Mouse (Mus musculus) midbrain, embryonic 12.5 days (tissue): ENCODE measurements around the gene Fam222b. TPM values are rescaled to one million over a fixed set of nuclear protein-coding genes. Genes with fewer than 3 reads are reported as not detected.
"Not testable (repeated sequence)": the region's sequence is repeated elsewhere in the genome, so short reads cannot be mapped to it uniquely, and the experiment has no call there.

Experiments used
- ATAC-seq: fragments of 200-750 bp; cut with Nextera tagmentation; 2 replicates; pipeline ENCODE4 v1.8.0; 2017; ENCODE audit warnings: low read depth, moderate TSS enrichment, moderate library complexity; ENCODE audit not compliant: low FRiP score
- H3K27ac ChIP-seq: fragments of 300-500 bp; sonication (generic); replicated peaks from 2 replicates; pipeline ENCODE4 v1.5.1; 2016; ENCODE audit warnings: mild to moderate bottlenecking
- H3K27me3 ChIP-seq: fragments of 300-500 bp; sonication (generic); 2 replicates; pipeline ENCODE4 v1.6.1; 2016; ENCODE audit warnings: mild to moderate bottlenecking
- H3K36me3 ChIP-seq: fragments of 300-500 bp; sonication (generic); 2 replicates; pipeline ENCODE4 v1.6.1; 2016
- H3K4me1 ChIP-seq: fragments of 300-500 bp; sonication (generic); 2 replicates; pipeline ENCODE4 v1.6.1; 2016
- H3K4me2 ChIP-seq: fragments of 300-500 bp; sonication (generic); replicated peaks from 2 replicates; pipeline ENCODE4 v1.6.1; 2016; ENCODE audit warnings: mild to moderate bottlenecking, moderate library complexity
- H3K4me3 ChIP-seq: fragments of 300-500 bp; sonication (generic); 2 replicates; pipeline ENCODE4 v1.5.1; 2016; ENCODE audit warnings: mild to moderate bottlenecking
- H3K9ac ChIP-seq: fragments of 300-500 bp; sonication (generic); replicated peaks from 2 replicates; pipeline ENCODE4 v1.6.1; 2016; ENCODE audit warnings: mild to moderate bottlenecking, moderate library complexity
- H3K9me3 ChIP-seq: fragments of 300-500 bp; sonication (generic); 2 replicates; pipeline ENCODE4 v1.6.1; 2016; ENCODE audit warnings: mild to moderate bottlenecking
- WGBS: fragments of 180-500 bp; shearing (Covaris S2); methylation state at CpG from one replicate; pipeline ENCODE4 v1.1.7; 2016; 5-methylcytosine and 5-hydroxymethylcytosine counted together
- polyA plus RNA-seq: library from polyadenylated mRNA; unstranded; fragments of >200 nt; fragmentation: Nextera tagmentation; extraction: Ambion mirVana; gene quantifications from 2 replicates; pipeline ENCODE4 v1.2.1, GENCODE M21; 2016

Fam222b gene
- polyA plus RNA-seq, 1 experiment from 2014 or later: 27.4 TPM

- H3K4me1 ChIP-seq: peaks cover 47% of the 10 kb centered on the region
- ATAC-seq: peak; percentile 80
- peak overlapping the region; percentile 68 for H3K9ac ChIP-seq
- peak overlapping the region; percentile 90 for H3K27ac ChIP-seq
- H3K36me3 ChIP-seq: peaks cover 30% of the 10 kb centered on the region
- H3K27me3 ChIP-seq: peaks cover 7% of the 10 kb centered on the region; the same call in 1 of the 2 replicates
- peak overlapping the region; percentile 83 for H3K4me2 ChIP-seq
- under 1% methylated on average over 78 of the region's 84 CpGs for WGBS
- peak overlapping the region; percentile 68 for H3K4me3 ChIP-seq
- H3K9me3 ChIP-seq: no peaks in the 10 kb centered on the region
Observed at GRCm38 (mm10) chr11:78177903-78178858, 83.7 kb downstream of the Fam222b start.

GRCm38 (mm10) chr11:78178859-78179437 lies 84.5 kb downstream of the Fam222b start:
- H3K27ac ChIP-seq: peak overlapping the region; percentile 90
- WGBS: under 1% methylated on average over 29 of the region's 29 CpGs
- peak overlapping the region; percentile 83 for H3K4me2 ChIP-seq
- ATAC-seq: 0 out of 2 replicates have a peak, but pooled peaks have one; percentile 7
- peaks cover 30% of the 10 kb centered on the region for H3K36me3 ChIP-seq
- H3K4me1 ChIP-seq: peaks cover 47% of the 10 kb centered on the region
- peaks cover 7% of the 10 kb centered on the region; the same call in 1 of the 2 replicates for H3K27me3 ChIP-seq
- H3K4me3 ChIP-seq: peak overlapping the region; percentile 68
- no peaks in the 10 kb centered on the region for H3K9me3 ChIP-seq
- H3K9ac ChIP-seq: peak overlapping the region; percentile 68

DNA sequence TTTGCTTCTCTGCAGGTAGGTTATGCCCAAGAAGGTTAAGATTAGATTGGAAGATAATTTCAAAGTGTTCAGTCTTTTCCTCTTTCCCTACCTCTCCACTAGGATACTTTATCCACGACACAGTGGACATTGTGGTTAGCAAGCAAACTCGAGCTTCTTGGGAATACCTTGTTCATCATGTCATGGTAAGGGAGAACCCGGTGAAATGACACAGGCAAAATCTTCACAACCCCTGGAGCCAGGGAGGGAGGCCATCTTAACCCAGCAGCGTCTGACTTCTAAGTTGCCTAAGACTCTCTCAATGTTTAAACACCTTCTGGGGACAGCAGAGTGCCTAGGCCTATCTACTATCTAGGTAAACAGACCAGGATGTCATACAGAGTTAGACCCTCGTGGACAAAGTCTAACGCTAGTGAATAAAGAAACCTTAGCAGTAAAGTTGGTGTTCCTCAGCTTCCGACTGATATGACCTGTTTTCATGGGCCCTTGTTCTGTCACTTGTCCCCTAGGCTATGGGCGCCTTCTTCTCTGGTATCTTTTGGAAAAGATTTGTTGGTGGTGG lies 85.1 kb downstream of the Fam222b start:
- Histone ChIP-seq H3K9me3 (no peaks in the 10 kb centered on the region), H3K27me3 (peaks cover 7% of the 10 kb centered on the region; the same call in 1 of the 2 replicates), H3K4me1 (peaks cover 47% of the 10 kb centered on the region), H3K4me2 (peak overlapping the region; percentile 83), H3K4me3 (peak overlapping the region; percentile 68), H3K36me3 (peaks cover 30% of the 10 kb centered on the region), H3K27ac (peak overlapping the region; percentile 90), H3K9ac (peak overlapping the region; percentile 68)
- no peak for ATAC-seq
- 34% methylated on average over 8 of the region's 8 CpGs for WGBS

- ATAC-seq: no peak
- Histone ChIP-seq H3K36me3 (peaks cover 30% of the 10 kb centered on the region), H3K4me2 (peak overlapping the region; percentile 83)
Observed at GRCm38 (mm10) chr11:78180081-78180761, 85.8 kb downstream of the Fam222b start.

GRCm38 (mm10) chr11:78181830-78182357 lies 87.4 kb downstream of the Fam222b start:
- Histone ChIP-seq H3K9ac (peak overlapping the region; percentile 81; the same call in 1 of the 2 replicates), H3K4me3 (peak overlapping the region; percentile 65), H3K9me3 (no peaks in the 10 kb centered on the region), H3K27me3 (0 out of 2 replicates have a peak, but pooled peaks cover 3% of the 10 kb centered on the region), H3K4me1 (peaks cover 44% of the 10 kb centered on the region), H3K36me3 (peaks cover 30% of the 10 kb centered on the region), H3K4me2 (peak overlapping the region; percentile 77), H3K27ac (no peak overlapping the region)
- WGBS: 54% methylated on average over 2 of the region's 2 CpGs
- no peak for ATAC-seq

More at GRCm38 (mm10) chr11:78180081-78180761, 85.8 kb downstream of the Fam222b start:
- Histone ChIP-seq H3K9me3 (no peaks in the 10 kb centered on the region), H3K9ac (no peak overlapping the region; the same call in 1 of the 2 replicates), H3K27me3 (peaks cover 7% of the 10 kb centered on the region; the same call in 1 of the 2 replicates), H3K27ac (no peak overlapping the region), H3K4me3 (no peak overlapping the region), H3K4me1 (peaks cover 47% of the 10 kb centered on the region)
- 79% methylated on average over 6 of the region's 6 CpGs for WGBS

DNA sequence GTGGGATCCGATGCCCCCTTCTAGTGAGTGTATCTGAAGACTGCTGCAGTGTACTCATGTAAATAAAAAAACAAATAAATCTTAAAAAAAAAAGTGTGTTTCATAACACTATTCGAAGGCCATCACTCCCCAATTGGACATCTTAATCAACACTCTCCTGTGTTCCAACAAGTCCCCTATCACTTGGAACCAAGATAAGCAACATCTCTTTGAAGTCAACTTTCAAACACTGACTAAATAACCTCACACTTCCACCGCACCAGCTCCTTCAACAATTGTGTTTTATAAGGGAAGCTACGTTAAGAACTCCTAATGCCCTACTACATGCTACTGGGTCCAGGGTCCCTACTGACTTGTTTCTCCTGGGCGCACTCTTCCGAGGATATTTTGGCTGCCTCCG lies 88.0 kb downstream of the Fam222b start:
- no peak for ATAC-seq
- WGBS: 10% methylated on average over 7 of the region's 7 CpGs
- peak overlapping the region; percentile 93; the same call in 1 of the 2 replicates for H3K27ac ChIP-seq
- peak overlapping the region; percentile 77 for H3K4me2 ChIP-seq
- H3K36me3 ChIP-seq: peaks cover 30% of the 10 kb centered on the region
- H3K4me3 ChIP-seq: peak overlapping the region; percentile 65
- H3K4me1 ChIP-seq: peaks cover 38% of the 10 kb centered on the region
- H3K9me3 ChIP-seq: no peaks in the 10 kb centered on the region
- no peaks in the 10 kb centered on the region for H3K27me3 ChIP-seq
- H3K9ac ChIP-seq: peak overlapping the region; percentile 81

GRCm38 (mm10) chr11:78182961-78183844 lies 88.7 kb downstream of the Fam222b start, which contains the start of gene Rpl23a:
TSS of gene Rpl23a (minus strand) at chr11:78183584.
- Histone ChIP-seq H3K9ac (peak within 1 kb of the TSS; percentile 81), H3K9me3 (no peaks in the 10 kb centered on the region), H3K27ac (peak within 1 kb of the TSS; percentile 93), H3K4me3 (peak within 1 kb of the TSS; percentile 65), H3K36me3 (peaks cover 30% of the 10 kb centered on the region), H3K4me2 (peak within 1 kb of the TSS; percentile 77), H3K27me3 (no peaks in the 10 kb centered on the region), H3K4me1 (peaks cover 39% of the 10 kb centered on the region)
- under 1% methylated on average over 38 of the region's 38 CpGs for WGBS
- ATAC-seq: peak; percentile 91

- Histone ChIP-seq H3K9ac (0 out of 2 replicates have a peak overlapping the region, but pooled peaks have one; percentile 4), H3K27ac (no peak overlapping the region)
- no peak for ATAC-seq
Observed at GRCm38 (mm10) chr11:78183884-78184514, 89.5 kb downstream of the Fam222b start.

GRCm38 (mm10) chr11:78184702-78185101 lies 90.2 kb downstream of the Fam222b start:
- H3K4me3 ChIP-seq, H3K27ac ChIP-seq, H3K4me2 ChIP-seq, H3K27me3 ChIP-seq, H3K9me3 ChIP-seq, ATAC-seq, H3K9ac ChIP-seq: not testable (repeated sequence)
- WGBS: 94% methylated on average over 6 of the region's 6 CpGs
- Histone ChIP-seq H3K36me3 (peaks cover 26% of the 10 kb centered on the region), H3K4me1 (peaks cover 30% of the 10 kb centered on the region)

More at GRCm38 (mm10) chr11:78183884-78184514, 89.5 kb downstream of the Fam222b start:
- Histone ChIP-seq H3K36me3 (peaks cover 30% of the 10 kb centered on the region), H3K4me2 (peak overlapping the region; percentile 77), H3K9me3 (no peaks in the 10 kb centered on the region), H3K4me1 (peaks cover 32% of the 10 kb centered on the region), H3K4me3 (peak overlapping the region; percentile 65), H3K27me3 (no peaks in the 10 kb centered on the region)
- 54% methylated on average over 10 of the region's 10 CpGs for WGBS
